Mouse (Mus musculus) CD4-positive helper T cell, adult 2 months (primary cell): ENCODE results near the gene Arntl.

Experiments
- DNase-seq: peaks from one replicate; pipeline ENCODE4 v3.0.0-alpha.2; 2012; ENCODE audit warnings: low read depth, missing footprints, low spot score

The Arntl gene

GRCm38 (mm10) chr7:113207471-113208387 lies 464 bp downstream of the Arntl start:
- DNase-seq: no peak

- DNase-seq: no peak
These were observed 1.1 kb downstream of the Arntl start for GRCm38 (mm10) chr7:113208388-113208753.

GRCm38 (mm10) chr7:113210441-113210840 lies 3.2 kb downstream of the Arntl start:
- DNase-seq: peak; percentile 36

GRCm38 (mm10) chr7:113214245-113215169 lies 7.2 kb downstream of the Arntl start:
- no peak for DNase-seq

GRCm38 (mm10) chr7:113216152-113216551 lies 8.9 kb downstream of the Arntl start:
- no peak for DNase-seq

- DNase-seq: no peak
These were observed 12.2 kb downstream of the Arntl start for GRCm38 (mm10) chr7:113219416-113219815.

GRCm38 (mm10) chr7:113219864-113220263 lies 12.6 kb downstream of the Arntl start:
- DNase-seq: no peak

- no peak for DNase-seq
These were observed 13.5 kb downstream of the Arntl start for GRCm38 (mm10) chr7:113220691-113221238.

GRCm38 (mm10) chr7:113222821-113223220 lies 15.6 kb downstream of the Arntl start:
- DNase-seq: no peak

GRCm38 (mm10) chr7:113224620-113225019 lies 17.4 kb downstream of the Arntl start:
- DNase-seq: no peak

GRCm38 (mm10) chr7:113228498-113228897 lies 21.2 kb downstream of the Arntl start:
- no peak for DNase-seq

GRCm38 (mm10) chr7:113236135-113236534 lies 28.9 kb downstream of the Arntl start:
- no peak for DNase-seq

GRCm38 (mm10) chr7:113238365-113238764 lies 31.1 kb downstream of the Arntl start:
- DNase-seq: no peak

GRCm38 (mm10) chr7:113239448-113240130 lies 32.3 kb downstream of the Arntl start:
- DNase-seq: no peak

- DNase-seq: no peak
These were observed 33.2 kb downstream of the Arntl start for GRCm38 (mm10) chr7:113240438-113240837.

- DNase-seq: no peak
These were observed 34.8 kb downstream of the Arntl start for GRCm38 (mm10) chr7:113241901-113242661.

- no peak for DNase-seq
These were observed 35.4 kb downstream of the Arntl start for GRCm38 (mm10) chr7:113242688-113243087.

- DNase-seq: no peak
These were observed 37.9 kb downstream of the Arntl start for GRCm38 (mm10) chr7:113245144-113245543.

GRCm38 (mm10) chr7:113246512-113246911 lies 39.2 kb downstream of the Arntl start:
- no peak for DNase-seq

- no peak for DNase-seq
These were observed 39.9 kb downstream of the Arntl start for GRCm38 (mm10) chr7:113247167-113247566.
